Mouse (Mus musculus) liver, embryonic 14.5 days (tissue): ENCODE results near the gene Sstr3. TPM values are rescaled to one million over a fixed set of nuclear protein-coding genes. Genes with fewer than 3 reads are reported as not detected.

Source experiments
- ATAC-seq: fragments of 200-750 bp; cut with Nextera tagmentation; 2 replicates; pipeline ENCODE4 v1.8.0; 2017; ENCODE audit warnings: moderate number of reproducible peaks, mild to moderate bottlenecking, moderate library complexity; ENCODE audit not compliant: insufficient read depth
- DNase-seq, 3 experiments: peaks; one replicate each; pipeline ENCODE4 v3.0.0-alpha.2; 2012 to 2013; ENCODE audit warnings: low read depth in 3 of 3, low spot score in 3 of 3
- H3K27ac ChIP-seq: fragments of 300-500 bp; sonication (generic); 2 replicates; pipeline ENCODE4 v1.5.1; 2014; ENCODE audit warnings: moderate library complexity, mild to moderate bottlenecking, control low read depth, inconsistent platforms
- H3K27me3 ChIP-seq: fragments of 300-500 bp; sonication (generic); 2 replicates; pipeline ENCODE4 v1.6.1; 2014; ENCODE audit warnings: mild to moderate bottlenecking, low read length, moderate library complexity; ENCODE audit not compliant: control insufficient read depth, insufficient read depth
- H3K36me3 ChIP-seq: fragments of 300-500 bp; sonication (generic); replicated peaks from 2 replicates; pipeline ENCODE4 v1.6.1; 2014; ENCODE audit warnings: low read depth; ENCODE audit not compliant: control insufficient read depth, insufficient read depth
- H3K4me1 ChIP-seq, 2 experiments: fragments of 200-500 bp in 1 of 2; fragments of 300-500 bp in 1 of 2; sonication (generic) in 1 of 2; replicated peaks; 2 replicates each; pipeline ENCODE4 v1.6.1; 2012 to 2014; ENCODE audit warnings: antibody characterized with exemption in 1 of 2, inconsistent platforms in 1 of 2, low read length in 1 of 2; ENCODE audit not compliant: control insufficient read depth in 2 of 2, insufficient read depth in 2 of 2
- H3K4me2 ChIP-seq: fragments of 300-500 bp; sonication (generic); 2 replicates; pipeline ENCODE4 v1.6.1; 2014; ENCODE audit warnings: low read depth, mild to moderate bottlenecking, control low read depth, moderate library complexity
- H3K4me3 ChIP-seq, 2 experiments: fragments of 200-500 bp in 1 of 2; fragments of 300-500 bp in 1 of 2; sonication (generic) in 1 of 2; 2 replicates each; pipeline ENCODE4 v1.5.1; 2012 to 2014; ENCODE audit warnings: low read depth in 2 of 2, low read length in 2 of 2, mild to moderate bottlenecking in 2 of 2, control low read depth in 1 of 2, inconsistent platforms in 1 of 2, moderate library complexity in 1 of 2; ENCODE audit not compliant: insufficient read depth in 1 of 2
- H3K9ac ChIP-seq: fragments of 300-500 bp; sonication (generic); replicated peaks from 2 replicates; pipeline ENCODE4 v1.6.1; 2014; ENCODE audit warnings: mild to moderate bottlenecking, control low read depth, moderate library complexity
- H3K9me3 ChIP-seq: fragments of 300-500 bp; sonication (generic); 2 replicates; pipeline ENCODE4 v1.6.1; 2016; ENCODE audit warnings: low read length, mixed read lengths; ENCODE audit not compliant: control insufficient read depth
- CTCF ChIP-seq: IDR thresholded peaks from 2 replicates; pipeline ENCODE4 v1.5.1; 2016; ENCODE audit warnings: antibody characterized with exemption, low read depth, control low read depth
- EP300 ChIP-seq: IDR thresholded peaks from 2 replicates; pipeline ENCODE4 v1.6.1; 2016; ENCODE audit warnings: antibody characterized with exemption, low read depth
- WGBS: fragments of 180-500 bp; shearing (Covaris S2); extraction: QIAGEN DNeasy Blood & Tissue Kit; methylation state at CpG from one replicate; pipeline ENCODE4 v1.1.7; 2014; ENCODE audit not compliant: insufficient replicate concordance; 5-methylcytosine and 5-hydroxymethylcytosine counted together
- polyA plus RNA-seq, 2 experiments: library from polyadenylated mRNA; depleted of rRNA in 1 of 2; stranded (reverse) in 1 of 2; unstranded in 1 of 2; fragments of >200 nt; fragmentation: Nextera tagmentation in 1 of 2; extraction: Ambion mirVana in 1 of 2; gene quantifications; 2 replicates each; pipeline versions ENCODE4 v1.2.1 to v1.2.3; 2012 to 2014

Sstr3 gene
- polyA plus RNA-seq, 2 experiments = 0.01 to 0.03 TPM

DNA sequence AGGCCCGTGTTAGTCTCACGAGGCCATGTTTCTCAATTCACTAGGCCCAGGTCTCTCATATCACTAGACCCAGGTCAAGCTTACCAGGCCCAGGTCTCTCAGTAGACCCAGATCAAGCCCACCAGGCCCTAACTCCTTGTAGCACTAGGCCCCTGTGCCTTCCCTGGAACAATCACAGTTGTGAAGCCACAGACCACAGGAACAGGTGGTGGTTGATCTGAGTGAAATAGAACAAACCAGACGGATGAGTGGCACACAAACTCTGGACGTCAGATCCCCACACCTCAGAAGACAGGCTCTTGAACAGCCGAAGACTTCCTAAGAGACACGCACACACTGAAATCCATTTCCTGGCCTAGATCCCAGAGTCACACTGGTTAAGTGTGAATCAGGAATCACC lies 33.7 kb downstream of the Sstr3 start:
- Histone ChIP-seq H3K4me2 (no peak overlapping the region), H3K4me3 (no peak overlapping the region), H3K27ac (no peak overlapping the region), H3K9ac (no peak overlapping the region), H3K9me3 (no peaks in the 10 kb centered on the region), H3K4me1 (peaks cover 0 to 3% of the 10 kb centered on the region in 2 experiments; a peak in 1 of 4 replicates), H3K36me3 (no peaks in the 10 kb centered on the region), H3K27me3 (no peaks in the 10 kb centered on the region)
- DNase-seq (no peak), ATAC-seq (no peak)
- WGBS = 61% methylated on average over 6 of the region's 6 CpGs
- no peak for TF ChIP-seq CTCF
- no peak for TF ChIP-seq EP300

DNA sequence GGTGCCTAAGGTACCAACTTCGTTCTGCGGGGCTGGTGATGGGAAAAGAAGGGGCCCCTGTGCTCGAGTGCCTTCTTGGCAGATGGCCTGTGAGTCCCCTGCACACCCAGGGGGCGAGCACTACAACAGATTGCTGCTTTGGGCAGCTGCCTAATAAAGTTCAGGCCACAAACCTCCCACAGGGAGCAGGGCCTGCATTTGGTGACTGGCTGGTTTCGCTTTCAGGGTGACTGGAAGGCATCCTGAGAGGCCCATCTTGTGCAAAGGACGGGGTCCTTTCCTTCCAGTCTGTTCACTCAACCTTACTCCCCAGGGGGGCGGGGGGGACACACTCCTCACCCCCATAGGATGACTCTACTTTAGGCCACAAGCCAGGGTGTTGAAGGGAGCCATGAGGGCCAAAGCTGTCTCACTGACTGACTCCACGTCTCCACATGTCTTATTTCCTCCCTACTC lies 34.3 kb downstream of the Sstr3 start:
- WGBS = 41% methylated on average over 8 of the region's 8 CpGs
- no peaks in the 10 kb centered on the region for H3K36me3 ChIP-seq
- H3K9me3 ChIP-seq = no peaks in the 10 kb centered on the region
- no peaks in the 10 kb centered on the region for H3K27me3 ChIP-seq
- no peak overlapping the region for H3K9ac ChIP-seq
- no peak overlapping the region for H3K4me2 ChIP-seq
- peaks cover 0 to 3% of the 10 kb centered on the region in 2 experiments; a peak in 1 of 4 replicates for H3K4me1 ChIP-seq
- H3K27ac ChIP-seq = no peak overlapping the region
- TF ChIP-seq EP300 (no peak), CTCF (no peak)
- no peak overlapping the region for H3K4me3 ChIP-seq
- ATAC-seq = no peak
- DNase-seq = no peak

DNA sequence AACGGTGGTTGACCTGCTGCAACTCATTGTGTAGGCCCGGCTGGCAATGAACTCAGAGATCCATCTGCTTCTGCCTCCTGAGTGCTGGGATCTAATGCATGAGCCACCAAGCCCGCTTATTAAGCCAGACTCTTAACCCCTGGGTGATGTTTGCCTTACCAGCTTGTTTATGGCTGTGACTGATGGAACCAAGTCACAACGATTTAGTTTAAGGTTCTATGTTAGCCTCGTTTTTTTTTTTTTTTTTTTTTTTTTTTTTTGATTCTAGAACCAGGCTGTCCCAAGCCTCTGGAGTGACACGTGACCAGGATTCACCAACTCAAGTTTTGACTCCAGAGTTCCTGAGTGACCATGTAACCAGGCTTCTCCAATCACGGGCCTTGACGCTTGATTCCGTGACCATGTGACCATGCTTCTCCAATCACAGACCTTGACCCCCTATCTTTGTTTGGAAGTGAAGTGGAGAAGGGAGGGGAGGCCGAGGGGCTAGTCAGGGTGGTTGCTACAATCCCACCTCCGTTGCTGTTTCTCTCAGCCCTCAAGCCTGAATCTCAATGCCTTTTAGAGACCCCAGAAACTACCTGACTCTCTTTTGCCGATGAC lies 35.1 kb downstream of the Sstr3 start:
- H3K9me3 ChIP-seq = no peaks in the 10 kb centered on the region
- peaks cover 0 to 3% of the 10 kb centered on the region in 2 experiments; a peak in 1 of 4 replicates for H3K4me1 ChIP-seq
- TF ChIP-seq EP300 = no peak
- DNase-seq (no peak), ATAC-seq (no peak)
- no peak overlapping the region for H3K4me2 ChIP-seq
- H3K9ac ChIP-seq = no peak overlapping the region
- H3K4me3 ChIP-seq = no peak overlapping the region
- H3K36me3 ChIP-seq = no peaks in the 10 kb centered on the region
- 53% methylated on average over 12 of the region's 12 CpGs for WGBS
- H3K27ac ChIP-seq = no peak overlapping the region
- no peaks in the 10 kb centered on the region for H3K27me3 ChIP-seq

DNA sequence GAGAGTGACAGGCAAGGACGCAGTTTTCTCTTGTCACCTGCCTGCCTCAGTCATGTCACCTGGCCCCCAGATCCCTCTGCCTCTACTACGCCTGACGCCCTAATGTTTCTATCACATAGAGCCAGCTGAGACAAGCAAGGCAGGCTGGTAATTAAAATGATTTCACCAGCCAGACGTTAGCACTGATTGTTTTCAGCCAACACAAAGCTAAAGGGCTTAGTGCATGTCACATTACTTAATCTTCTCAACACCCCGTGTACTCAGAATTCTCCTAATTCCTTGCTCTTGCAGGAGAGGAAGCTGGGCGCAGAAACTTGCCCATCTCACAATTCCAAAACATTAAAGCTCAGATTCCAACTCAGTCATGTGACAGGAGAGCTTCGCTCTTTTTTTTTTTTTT lies 36.0 kb downstream of the Sstr3 start:
- 66% methylated on average over 7 of the region's 7 CpGs for WGBS
- no peak for TF ChIP-seq CTCF
- Histone ChIP-seq H3K9me3 (no peaks in the 10 kb centered on the region), H3K9ac (no peak overlapping the region), H3K36me3 (no peaks in the 10 kb centered on the region), H3K4me1 (peaks cover 0 to 3% of the 10 kb centered on the region in 2 experiments; a peak in 1 of 4 replicates), H3K4me2 (no peak overlapping the region), H3K27me3 (no peaks in the 10 kb centered on the region), H3K27ac (no peak overlapping the region), H3K4me3 (no peak overlapping the region)
- DNase-seq (no peak), ATAC-seq (no peak)

DNA sequence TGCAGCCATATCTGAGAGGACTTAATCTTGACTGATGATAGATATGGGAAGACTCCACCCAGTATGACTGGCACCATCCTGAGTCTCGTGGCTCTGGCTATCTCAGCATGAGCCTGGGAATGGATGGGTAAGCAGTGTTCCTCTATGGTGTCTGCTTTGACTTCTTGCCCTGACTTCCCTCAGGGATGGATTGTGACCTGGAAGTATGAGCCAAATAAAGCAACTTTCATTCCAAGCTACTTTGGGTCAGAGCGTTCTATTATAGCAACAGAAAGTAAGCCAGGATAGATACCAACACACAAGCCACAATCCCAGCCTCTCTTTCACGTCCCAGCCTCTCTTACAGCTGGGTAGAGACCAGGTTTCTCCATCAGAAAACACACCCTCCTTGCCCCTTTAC lies 38.9 kb downstream of the Sstr3 start:
- H3K4me3 ChIP-seq = no peak overlapping the region
- H3K4me1 ChIP-seq = peaks cover 0 to 2% of the 10 kb centered on the region in 2 experiments; a peak in 1 of 4 replicates
- DNase-seq = no peak
- H3K9me3 ChIP-seq = no peaks in the 10 kb centered on the region
- H3K36me3 ChIP-seq = no peaks in the 10 kb centered on the region
- H3K27ac ChIP-seq = no peak overlapping the region
- H3K27me3 ChIP-seq = no peaks in the 10 kb centered on the region
- H3K9ac ChIP-seq = no peak overlapping the region
- no peak for ATAC-seq
- TF ChIP-seq CTCF (no peak), EP300 (no peak)
- 58% methylated on average over 3 of the region's 3 CpGs for WGBS
- no peak overlapping the region for H3K4me2 ChIP-seq
